Mouse (Mus musculus): ENCODE measurements around the gene Zdhhc6.

The Zdhhc6 gene

DNA sequence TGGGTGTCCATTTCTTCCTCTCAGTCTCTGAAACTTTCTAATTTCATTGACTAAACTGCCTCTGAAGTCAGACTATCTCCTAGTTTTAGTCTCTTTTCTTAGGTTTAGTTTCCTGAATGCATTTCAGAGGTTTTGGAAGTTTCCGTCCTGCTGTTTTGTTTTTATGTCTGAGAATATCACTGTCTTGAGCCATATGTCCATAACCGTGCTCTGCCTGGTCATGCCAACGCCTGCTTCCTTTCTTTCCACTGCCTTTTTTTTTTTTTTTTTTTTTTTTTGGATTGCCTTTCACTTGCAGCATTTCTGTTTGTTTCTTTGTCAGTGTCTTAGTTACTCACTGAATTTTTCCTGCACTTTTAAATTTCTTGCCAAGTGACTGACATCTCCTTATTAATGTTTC, 15.3 kb downstream of the Zdhhc6 start:
- DNase-seq (ENCODE audit: low spot score) = no peak

DNA sequence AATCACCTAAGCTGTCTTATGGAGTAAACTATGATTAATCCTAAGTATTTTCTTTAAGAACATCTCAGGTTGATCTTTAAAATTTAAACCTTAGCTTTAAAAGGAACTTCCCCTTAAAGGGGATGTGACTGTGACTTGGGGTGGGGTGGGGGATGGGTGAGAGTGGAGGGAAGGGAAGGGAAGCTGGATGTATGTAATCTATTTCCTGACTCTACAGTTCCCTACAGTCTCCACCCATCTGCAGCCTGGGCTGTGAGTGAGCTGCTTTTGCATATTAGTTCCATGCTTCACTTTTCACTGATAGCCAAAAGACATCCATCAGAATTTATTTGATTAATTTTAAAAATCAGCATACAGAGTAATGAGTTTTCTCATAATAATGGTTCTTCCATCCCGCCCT, 16.5 kb downstream of the Zdhhc6 start:
- no peak for DNase-seq (ENCODE audit: low spot score)

DNA sequence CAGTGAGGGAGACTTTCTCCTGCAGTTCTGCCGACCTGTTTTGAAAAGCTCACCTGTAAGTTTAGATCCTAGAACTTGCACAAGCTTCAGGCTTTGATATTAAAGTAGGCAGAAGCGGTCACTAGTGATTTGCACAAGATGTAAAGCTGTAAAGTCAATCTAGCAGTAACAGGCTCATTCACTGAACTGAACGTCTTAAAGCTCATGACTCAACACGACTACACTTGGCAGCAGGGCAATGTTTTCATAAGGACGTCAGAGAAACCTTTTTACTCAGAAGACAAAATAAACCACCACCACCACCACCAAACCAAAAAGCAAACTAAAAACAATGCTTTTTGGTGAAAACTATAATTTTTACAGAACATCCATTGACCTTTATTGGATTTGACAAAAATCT, 17.9 kb downstream of the Zdhhc6 start:
- DNase-seq (ENCODE audit: low spot score) = no peak

DNA sequence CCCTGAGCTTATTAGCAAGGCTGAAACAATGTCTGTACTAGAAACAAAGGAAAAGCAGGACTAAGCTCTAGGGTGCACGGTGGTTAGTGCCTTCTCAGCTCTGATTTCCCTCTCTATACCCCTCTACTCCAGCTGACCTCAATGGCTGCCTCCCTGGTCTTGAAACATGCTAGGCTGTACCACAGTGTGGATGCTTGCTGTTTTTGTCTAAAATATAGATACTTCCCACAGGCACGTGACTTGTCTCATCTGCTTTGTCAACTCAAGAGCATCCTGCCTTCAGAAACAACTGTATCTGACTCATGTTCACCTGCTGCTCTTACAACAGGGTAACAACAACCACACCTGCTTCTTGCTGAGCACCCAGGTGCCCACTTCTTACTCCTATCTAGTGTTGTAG, 18.3 kb downstream of the Zdhhc6 start:
- DNase-seq (ENCODE audit: low spot score) = no peak

DNA sequence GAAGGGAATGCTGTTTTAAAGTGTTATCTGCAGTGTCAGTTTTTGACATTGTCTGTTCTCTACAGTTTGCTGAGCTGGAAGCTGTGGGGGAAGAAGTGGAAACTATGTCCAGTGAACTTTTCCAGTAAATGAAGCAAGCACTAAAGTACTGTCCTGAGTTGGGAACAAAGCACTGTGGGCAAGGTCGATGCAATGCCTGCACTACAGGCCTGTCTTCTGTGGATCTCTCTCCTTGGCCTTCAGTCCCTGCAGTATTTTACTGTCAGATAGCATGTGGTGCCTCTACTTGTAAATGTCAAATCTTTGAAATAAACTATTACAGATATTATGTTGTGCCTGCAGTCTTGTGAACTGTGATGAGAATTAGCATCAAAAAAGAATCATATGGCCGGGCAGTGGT, 19.5 kb downstream of the Zdhhc6 start:
- DNase-seq (ENCODE audit: low spot score) = no peak

DNA sequence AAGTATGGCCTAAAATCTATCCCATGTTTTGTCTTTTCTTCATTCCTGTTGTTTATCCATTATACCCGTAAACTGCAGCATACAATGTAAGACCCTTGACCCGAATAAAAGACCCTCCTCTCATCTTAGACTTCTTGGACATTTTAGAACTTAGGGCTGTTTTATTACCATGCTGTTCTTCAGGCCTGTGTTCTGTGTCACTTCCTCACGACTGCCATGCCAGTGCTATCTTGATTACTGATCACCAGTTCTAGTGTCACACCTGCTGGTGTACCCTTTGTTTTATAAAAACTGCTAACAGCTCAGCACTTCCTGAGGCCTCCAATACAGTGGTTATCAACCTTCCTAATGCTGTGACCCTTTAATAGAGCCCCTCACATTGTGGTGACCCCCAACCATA, 20.3 kb downstream of the Zdhhc6 start:
- no peak for DNase-seq (ENCODE audit: low spot score)

DNA sequence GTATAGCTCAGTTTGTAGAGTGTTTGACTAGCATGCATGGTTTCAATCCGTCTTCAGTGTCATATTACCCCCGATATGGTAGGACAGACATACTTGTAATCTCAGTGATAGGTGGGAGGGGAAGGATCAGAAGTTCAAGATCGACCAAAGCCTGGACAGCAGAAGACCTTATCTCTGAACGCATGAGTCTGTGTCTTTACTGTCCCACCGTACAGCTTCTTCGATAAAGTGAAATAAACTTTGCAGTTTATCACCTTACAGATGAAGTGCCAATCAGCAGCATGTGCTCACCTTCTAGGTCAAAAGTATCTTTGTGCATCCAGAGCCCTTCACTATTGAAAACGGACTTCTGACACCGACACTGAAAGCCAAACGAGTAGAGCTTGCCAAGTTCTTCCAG, 20.8 kb downstream of the Zdhhc6 start:
- no peak for DNase-seq (ENCODE audit: low spot score)

DNA sequence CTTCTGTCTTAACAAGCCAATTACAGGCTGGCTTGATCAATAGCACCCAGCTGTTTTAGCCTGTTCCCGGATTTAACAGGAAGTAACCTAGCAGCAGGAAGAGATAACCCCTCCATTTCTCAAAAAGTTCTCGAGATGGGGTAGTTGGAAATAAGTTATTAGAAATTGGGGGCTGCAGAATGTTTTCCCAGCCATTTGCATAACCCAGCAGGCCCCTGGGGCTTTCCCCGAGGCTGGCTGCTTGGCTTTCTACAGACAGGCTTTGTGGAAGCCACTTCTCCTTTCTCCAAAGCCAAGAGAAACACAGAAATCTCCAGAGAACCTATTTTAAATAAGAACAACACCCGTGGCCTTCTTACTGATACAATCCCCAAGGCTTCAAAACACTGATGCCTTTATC, 22.7 kb downstream of the Zdhhc6 start:
- no peak for DNase-seq (ENCODE audit: low spot score)

DNA sequence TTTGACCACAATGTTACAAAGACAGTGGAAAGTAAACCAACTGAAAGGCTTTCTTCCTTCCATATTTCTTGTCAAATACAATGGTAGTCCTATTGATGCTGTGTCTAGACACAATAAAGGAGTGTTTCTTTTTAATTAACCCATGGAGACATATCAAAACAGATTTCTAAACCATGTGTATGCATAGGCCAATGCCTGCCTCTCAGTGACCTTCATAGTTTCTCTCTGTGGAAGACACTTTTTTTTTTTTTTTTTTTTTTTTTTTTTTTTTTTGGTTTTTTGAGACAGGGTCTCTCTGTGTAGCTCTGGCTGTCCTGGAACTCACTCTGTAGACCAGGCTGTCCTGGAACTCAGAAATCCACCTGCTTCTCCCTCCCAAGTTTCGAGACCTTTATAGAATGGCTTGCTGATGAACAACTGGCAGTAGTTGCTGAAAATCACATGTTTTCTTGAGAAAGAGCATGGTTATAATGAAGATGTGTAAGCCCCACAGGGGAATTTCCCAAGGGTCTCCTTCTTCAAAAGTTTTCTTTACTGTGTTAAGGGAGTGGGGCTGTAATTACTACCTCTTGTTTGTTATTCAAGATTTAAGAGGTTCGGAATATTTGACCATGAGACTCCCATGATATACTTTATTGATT, 23.5 kb downstream of the Zdhhc6 start:
- DNase-seq (ENCODE audit: low spot score) = no peak

DNA sequence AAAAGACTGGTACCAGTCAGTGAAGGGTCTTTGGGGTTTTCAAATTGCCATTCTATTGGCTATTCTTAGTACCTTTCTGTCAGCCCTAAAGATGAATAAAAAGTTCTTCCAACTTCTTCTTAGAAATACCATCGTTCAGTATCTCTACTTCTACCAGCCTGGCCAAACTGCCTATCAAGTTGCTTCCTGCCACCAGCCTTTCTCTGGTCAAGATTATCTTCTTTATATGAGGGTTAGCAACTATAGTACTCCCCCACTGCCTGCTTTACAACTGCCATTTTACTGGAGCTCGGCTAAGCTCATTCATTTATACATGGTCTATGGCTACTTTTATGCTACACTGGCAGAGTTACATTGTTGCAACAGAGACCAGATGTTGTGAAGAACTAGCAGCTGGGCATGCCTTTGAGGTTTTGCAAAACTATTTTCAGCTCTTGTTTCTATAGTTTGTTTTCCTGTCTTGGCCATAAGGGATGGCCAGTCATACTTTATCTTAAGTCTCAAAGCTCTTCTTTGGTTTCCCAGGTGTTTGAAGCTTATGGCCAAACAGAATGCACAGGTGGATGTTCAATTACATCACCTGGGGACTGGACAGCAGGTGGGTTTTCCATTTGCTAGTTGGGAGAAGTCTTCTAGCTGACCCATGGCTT, 25.1 kb downstream of the Zdhhc6 start:
- no peak for DNase-seq (ENCODE audit: low spot score)

DNA sequence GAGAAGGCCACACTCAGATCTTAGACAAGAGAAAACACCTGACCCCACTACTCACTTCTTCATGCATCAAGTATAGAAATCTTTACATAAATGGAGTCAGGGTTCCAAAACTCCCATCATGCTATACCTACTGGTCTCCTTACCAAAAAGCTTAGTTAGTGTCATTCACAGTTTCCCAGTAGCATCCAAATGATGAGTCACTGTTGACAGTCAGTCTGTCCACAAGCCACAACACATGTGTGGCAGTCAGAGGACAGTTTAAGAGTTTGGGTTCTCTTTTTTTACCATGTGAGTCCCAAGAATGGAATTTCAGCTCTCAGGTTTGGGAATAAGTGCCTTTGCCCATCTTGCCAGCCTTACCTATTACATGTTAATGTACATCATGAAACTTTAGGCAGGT, 26.9 kb downstream of the Zdhhc6 start:
- DNase-seq (ENCODE audit: low spot score) = no peak

DNA sequence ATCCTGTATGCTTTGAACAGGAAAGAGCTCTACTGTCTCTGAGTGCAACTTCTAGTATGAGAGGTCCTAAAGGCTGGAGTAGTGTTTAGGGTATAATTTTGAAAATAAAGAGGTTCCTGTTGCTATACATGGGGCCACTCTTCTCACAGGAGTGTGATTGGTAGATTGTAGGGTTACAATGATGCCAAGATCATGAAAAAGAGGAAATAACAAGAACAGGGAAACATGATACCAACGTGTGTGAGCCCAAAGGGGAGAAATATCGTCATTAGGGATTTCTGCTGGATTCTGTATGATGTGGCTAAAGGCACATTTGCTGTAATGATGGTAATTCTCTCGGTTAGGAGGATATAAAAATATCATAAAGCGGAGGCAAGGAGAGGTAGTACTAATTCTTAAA, 29.8 kb downstream of the Zdhhc6 start:
- no peak for DNase-seq (ENCODE audit: low spot score)

DNA sequence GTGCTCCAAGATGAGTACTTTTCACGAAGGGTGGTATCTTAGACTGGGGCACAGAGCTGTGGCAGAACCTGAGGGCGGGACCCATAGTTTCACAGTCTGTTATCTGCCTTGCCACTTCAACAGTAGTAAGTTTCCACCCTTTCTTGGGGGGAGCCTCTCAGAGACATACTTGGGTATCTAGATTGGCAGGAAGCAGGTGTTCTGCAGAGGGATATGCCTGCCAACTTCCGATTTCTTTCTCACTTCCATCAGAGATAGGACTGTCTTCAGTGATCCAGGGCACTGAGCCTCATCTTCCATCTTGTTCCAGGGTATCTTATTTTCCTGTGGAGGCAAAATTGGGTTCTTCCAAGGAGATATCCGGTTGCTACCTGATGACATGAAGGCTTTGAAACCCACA, 31.7 kb downstream of the Zdhhc6 start:
- no peak for DNase-seq (ENCODE audit: low spot score)

DNA sequence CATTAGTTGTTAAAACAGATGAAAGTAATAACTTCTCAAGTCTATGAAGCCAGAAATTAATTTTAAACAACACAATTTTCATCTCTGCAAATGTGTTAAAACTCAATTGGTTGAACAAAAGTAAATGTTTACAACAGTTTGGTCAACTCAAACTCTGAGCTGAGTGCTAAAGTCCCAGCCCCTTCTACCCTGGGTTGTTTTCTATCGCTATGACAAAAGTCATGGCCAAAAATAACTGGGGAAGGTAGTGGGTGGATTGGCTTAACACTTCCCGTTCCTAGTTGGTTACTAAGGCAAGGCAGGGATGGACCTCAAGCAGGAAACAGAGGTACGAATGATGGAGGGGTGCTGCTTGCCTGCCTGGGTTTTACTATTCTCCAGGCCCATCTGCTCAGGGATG, 39.1 kb downstream of the Zdhhc6 start:
- DNase-seq (ENCODE audit: low spot score) = no peak

DNA sequence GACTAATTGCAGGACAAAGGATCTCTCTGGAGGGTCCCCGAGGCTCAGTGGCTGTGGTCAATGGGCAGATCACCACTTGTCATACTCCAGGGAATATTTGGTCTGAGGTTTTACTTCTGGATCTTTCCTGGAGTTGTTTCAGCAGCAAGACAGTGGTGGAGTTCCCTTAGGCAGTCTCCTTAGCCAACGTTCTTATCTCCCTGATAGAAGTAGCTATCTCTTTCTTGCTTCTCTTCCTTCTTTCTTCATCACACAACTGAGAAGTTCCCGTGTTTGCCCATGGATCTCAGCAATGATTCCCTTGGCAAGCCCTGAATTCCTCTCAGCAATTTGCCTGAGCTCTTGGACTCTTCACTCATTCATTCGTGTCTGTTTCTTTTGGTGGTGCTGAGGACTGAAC, 39.7 kb downstream of the Zdhhc6 start:
- DNase-seq (ENCODE audit: low spot score) = no peak

DNA sequence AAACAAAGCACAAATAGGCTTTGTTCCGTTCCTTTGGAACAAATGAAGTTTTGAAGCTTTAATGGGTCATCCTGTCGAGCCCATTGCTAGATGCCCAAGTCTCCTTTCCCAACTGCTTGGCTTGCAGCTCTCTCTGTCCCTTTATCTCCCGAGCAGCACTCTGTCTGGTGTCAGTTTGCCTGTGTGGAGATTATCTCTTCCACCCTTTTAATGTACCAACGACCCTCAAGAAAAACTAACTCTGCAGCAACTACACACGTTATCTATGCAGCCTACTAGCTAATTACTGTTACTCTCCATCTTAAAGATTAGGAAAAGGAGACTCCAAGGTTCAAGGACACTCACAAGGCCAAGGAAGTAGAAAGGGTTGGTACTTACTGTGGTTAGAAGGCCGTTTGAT, 42.5 kb downstream of the Zdhhc6 start:
- DNase-seq (ENCODE audit: low spot score) = no peak

DNA sequence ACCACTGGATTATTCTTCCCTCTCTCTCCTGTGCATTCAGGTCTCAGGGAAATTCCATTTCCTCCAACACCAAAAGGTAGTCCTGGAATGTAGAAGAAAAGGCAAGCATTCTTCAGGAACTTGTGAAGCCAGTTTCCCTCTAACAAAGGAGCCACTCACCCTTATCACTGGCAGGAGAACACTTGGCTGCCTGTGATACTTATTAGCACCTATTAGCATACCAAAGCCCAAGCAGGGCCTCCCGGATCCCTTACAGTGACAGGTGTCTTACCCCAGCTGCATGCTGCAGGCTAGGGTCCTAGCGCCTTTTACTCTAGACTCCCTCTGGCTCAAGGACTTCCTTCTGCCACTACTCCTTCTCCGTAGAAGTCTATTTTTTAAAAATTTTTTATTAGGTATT, 44.4 kb downstream of the Zdhhc6 start:
- DNase-seq (ENCODE audit: low spot score) = no peak

DNA sequence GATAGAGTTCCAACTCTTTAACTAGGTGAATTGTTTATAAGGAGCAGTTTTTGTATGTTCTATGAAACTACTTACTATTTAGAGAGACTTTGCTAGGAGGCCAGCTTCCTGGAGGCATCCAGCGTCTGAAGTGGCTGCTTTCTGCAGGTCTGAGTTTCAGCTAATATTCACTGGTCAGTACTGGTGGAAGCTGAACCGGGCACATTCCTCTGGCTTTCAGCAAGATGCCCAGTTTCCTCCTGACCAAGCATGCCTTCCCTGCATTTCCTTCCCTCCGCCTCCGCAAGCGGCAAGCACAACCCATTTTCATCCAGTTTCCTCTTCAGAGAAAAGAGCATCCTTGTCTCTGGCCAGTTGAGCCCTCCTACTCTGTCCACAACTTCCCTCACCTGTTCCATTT, 46.8 kb downstream of the Zdhhc6 start:
- DNase-seq (ENCODE audit: low spot score) = no peak

DNA sequence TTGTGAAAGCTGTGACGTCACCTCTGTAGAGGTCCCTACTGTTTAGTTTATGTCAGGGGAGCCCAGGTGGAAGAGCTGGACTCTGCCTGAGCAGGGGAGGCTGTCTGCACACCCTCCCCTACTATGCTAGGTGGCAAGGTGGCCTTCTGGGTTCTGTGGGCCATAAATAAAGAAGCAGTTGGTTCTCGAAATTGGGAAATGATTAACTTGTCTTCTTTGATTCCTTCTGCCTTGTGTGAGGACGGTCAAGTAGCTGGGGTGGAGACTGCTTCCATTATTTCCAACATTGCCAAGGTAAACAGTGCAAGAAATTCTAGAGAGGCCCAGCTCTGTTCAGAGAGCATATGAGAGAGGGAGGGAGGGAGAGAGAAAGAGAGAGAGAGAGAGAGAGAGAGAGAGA, 47.7 kb downstream of the Zdhhc6 start:
- no peak for DNase-seq (ENCODE audit: low spot score)

DNA sequence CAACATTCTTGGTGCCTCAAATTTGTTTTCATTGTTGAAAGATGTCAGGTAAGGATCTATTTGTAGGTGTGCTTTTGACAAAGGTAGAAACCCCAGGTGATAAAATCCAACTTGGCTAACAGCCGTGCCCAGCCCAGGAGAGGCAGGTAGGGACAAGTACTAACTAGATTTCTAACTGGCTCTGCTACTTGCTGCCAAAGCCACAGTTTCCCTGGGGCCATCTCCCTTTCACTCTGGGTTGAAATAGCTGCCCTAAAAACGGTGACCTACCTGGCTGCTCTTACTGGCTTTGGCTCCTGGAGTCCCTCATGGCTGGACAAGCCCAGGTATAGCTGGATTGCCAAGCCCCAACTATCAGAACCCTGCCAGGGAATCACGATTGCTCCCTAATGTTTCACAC, 49.0 kb downstream of the Zdhhc6 start:
- DNase-seq (ENCODE audit: low spot score) = no peak

DNA sequence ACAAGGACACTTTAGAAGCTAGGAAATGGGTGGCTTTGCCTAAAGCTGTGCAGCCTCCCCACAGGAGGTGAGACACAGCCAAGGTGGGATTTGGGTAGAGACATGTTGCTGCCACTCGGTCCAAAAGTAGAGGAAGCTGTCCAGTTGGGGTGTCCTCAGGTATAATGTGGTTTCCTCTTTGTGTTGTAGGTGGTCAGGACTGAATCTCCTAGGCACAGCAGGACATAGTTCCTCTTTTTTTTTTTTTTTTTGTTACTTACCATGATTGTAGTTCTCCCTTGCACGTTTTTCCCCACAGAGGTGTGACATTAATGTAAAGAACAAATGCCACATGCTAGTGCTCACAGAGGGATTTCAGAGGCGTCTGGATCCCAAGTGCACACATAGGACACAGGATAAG, 50.6 kb downstream of the Zdhhc6 start:
- no peak for DNase-seq (ENCODE audit: low spot score)

DNA sequence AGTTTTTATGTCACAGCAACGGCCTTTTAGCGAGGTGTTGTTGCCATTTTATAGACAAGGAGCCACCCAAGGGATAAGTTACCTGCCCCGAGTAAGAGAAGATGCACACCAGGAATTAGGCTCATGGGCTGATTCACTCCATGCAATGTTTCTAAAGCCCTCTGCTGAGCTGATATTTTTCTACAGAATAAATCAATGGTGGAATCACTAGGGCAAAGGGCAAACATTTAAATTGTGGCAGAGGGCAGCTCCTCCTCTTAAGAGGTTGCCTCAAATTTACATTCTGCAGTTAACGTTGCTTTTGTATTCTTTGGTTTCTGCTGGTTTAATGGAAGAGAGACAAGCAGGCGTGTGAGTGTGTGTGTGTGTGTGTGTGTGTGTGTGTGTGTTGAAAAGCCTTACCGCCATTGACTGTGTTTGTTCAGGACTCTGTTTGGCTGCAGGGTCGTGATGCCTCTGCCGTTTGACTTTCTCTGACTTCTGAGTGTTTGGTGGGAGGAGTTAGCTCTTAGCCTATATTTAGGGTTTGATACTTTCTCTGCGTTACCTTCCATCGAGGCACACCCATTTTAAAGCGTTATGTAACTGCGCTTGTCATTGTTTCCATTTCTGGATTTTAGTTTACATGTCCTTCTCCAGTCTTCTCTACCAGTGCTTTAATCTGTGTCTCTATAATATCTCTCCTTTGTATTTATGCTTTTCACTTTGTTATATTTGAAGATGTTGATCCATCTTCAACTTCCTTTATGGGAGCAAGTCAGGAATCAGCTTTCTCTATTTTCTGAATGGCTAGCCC, 55.2 kb downstream of the Zdhhc6 start:
- no peak for DNase-seq (ENCODE audit: low spot score)

DNA sequence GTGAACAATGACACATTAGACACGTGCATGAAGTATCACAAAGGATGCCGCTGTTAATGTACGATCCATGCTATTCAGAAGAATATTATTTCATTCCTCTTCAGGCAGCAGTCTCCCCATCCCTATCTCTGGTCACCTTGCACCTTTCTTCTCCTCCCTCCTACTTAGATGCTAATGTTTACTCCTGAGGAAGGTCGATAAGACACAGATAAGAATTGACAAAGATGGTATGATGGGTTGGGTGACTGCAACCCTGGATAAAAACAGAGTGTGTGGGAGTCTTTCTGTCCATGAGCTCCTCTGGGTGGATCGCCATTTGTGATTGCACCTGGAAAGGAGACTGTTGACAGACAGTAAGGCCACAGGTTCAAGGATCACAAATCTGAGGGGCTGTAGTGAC, 57.3 kb downstream of the Zdhhc6 start:
- DNase-seq (ENCODE audit: low spot score) = no peak
